Comparison of ENCODE assay signal across 9 mouse cellular contexts in genomic region chr16:91868943-91869911, GRCm38 (mm10).
DNase-seq lines count a peak whose midpoint lies in the region; ATAC-seq and TF ChIP-seq lines count a peak whose summit lies in the region.
"Had no signal": no experiment of that assay in that cellular context is flagged by ENCODE, and none has a peak within 500 bp of the region (broad histone marks: within the 10 kb centered on the region; RNA-seq: fewer than 3 reads in every experiment).

No protein-coding gene starts in this region.

- no peaks in the 10 kb centered on the region for H3K27me3 ChIP-seq in forebrain, embryonic 15.5 days
- H3K27me3 ChIP-seq in forebrain, embryonic 10.5 days (ENCODE audit: poor library complexity, severe bottlenecking), result no peaks in the 10 kb centered on the region
- no peaks in the 10 kb centered on the region for H3K27me3 ChIP-seq in thymus, adult 2 months (ENCODE audit: control insufficient read depth, insufficient read depth, low read length)
- H3K27me3 ChIP-seq in stomach, postnatal 0 days (ENCODE audit: control insufficient read depth, insufficient read depth, low read length), result no peaks in the 10 kb centered on the region
- H3K27me3 ChIP-seq: midbrain, embryonic 12.5 days had no signal

- DNase-seq in forebrain, embryonic 10.5 days (ENCODE audit: extremely low spot score, low spot score), result no peak
- DNase-seq in thymus, adult 2 months, result peak; percentile 14
- no peak for DNase-seq in thymus, postnatal 10 days (ENCODE audit: low spot score in 2 of 2)
- peak; percentile 69 to 78 for DNase-seq in heart, adult 9 months (ENCODE audit: low spot score in 2 of 2)
- DNase-seq in lung, postnatal 25 days (ENCODE audit: low spot score), result peak; percentile 64
- no peak for DNase-seq in stomach, postnatal 0 days (ENCODE audit: low spot score)
- no peak for DNase-seq in yolk sac, embryonic 10.5 days (ENCODE audit: low spot score)

- WGBS in forebrain, embryonic 15.5 days, result 92% methylated on average over 28 of the region's 28 CpGs
- 97% methylated on average over 28 of the region's 28 CpGs for WGBS in forebrain, embryonic 10.5 days
- 14% methylated on average over 28 of the region's 28 CpGs for WGBS in thymus, adult 2 months
- WGBS in stomach, postnatal 0 days, result 81% methylated on average over 28 of the region's 28 CpGs

- H3K27ac ChIP-seq in forebrain, embryonic 15.5 days (replicated peaks), result peak overlapping the region; percentile 70
- no peak overlapping the region for H3K27ac ChIP-seq in forebrain, embryonic 10.5 days
- H3K27ac ChIP-seq in thymus, adult 2 months (ENCODE audit: control insufficient read depth, insufficient read depth, low read length), result no peak overlapping the region
- no peak overlapping the region for H3K27ac ChIP-seq in stomach, postnatal 0 days (replicated peaks)
- H3K27ac ChIP-seq: midbrain, embryonic 12.5 days had no signal

- no peak for TF ChIP-seq EP300 in stomach, postnatal 0 days (optimal IDR thresholded peaks at IDR 0.05)

- TF ChIP-seq POLR2A in thymus, adult 2 months (IDR thresholded peaks at IDR 0.05; ENCODE audit: control insufficient read depth, extremely low read depth, insufficient read depth, low read length, poor library complexity), result no peak

- H3K4me1 ChIP-seq in forebrain, embryonic 15.5 days, result no peaks in the 10 kb centered on the region
- H3K4me1 ChIP-seq in forebrain, embryonic 10.5 days, result no peaks in the 10 kb centered on the region
- H3K4me1 ChIP-seq in thymus, adult 2 months (replicated peaks; ENCODE audit: control insufficient read depth, insufficient read depth, low read length), result peaks cover 8% of the 10 kb centered on the region
- no peaks in the 10 kb centered on the region for H3K4me1 ChIP-seq in stomach, postnatal 0 days (replicated peaks; ENCODE audit: control insufficient read depth, insufficient read depth)
- H3K4me1 ChIP-seq: midbrain, embryonic 12.5 days had no signal

- no peak overlapping the region for H3K4me2 ChIP-seq in forebrain, embryonic 15.5 days (replicated peaks)
- no peak overlapping the region for H3K4me2 ChIP-seq in stomach, postnatal 0 days (replicated peaks; ENCODE audit: low read depth)
- H3K4me2 ChIP-seq: midbrain, embryonic 12.5 days had no signal

- no peaks in the 10 kb centered on the region for H3K9me3 ChIP-seq in forebrain, embryonic 15.5 days
- no peaks in the 10 kb centered on the region for H3K9me3 ChIP-seq in forebrain, embryonic 10.5 days
- no peaks in the 10 kb centered on the region for H3K9me3 ChIP-seq in stomach, postnatal 0 days (ENCODE audit: control insufficient read depth, low read length)
- H3K9me3 ChIP-seq: midbrain, embryonic 12.5 days had no signal

- peaks cover 58% of the 10 kb centered on the region for H3K36me3 ChIP-seq in forebrain, embryonic 15.5 days
- H3K36me3 ChIP-seq in forebrain, embryonic 10.5 days (replicated peaks), result peaks cover 81% of the 10 kb centered on the region
- no peaks in the 10 kb centered on the region for H3K36me3 ChIP-seq in thymus, adult 2 months (ENCODE audit: control insufficient read depth, insufficient read depth, low read length)
- 0 out of 2 replicates have a peak, but pooled peaks cover 2% of the 10 kb centered on the region for H3K36me3 ChIP-seq in stomach, postnatal 0 days (ENCODE audit: control insufficient read depth, insufficient read depth, low read length)

- no peak overlapping the region for H3K4me3 ChIP-seq in forebrain, embryonic 15.5 days
- H3K4me3 ChIP-seq in forebrain, embryonic 10.5 days, result no peak overlapping the region
- no peak overlapping the region for H3K4me3 ChIP-seq in thymus, adult 2 months (ENCODE audit: control insufficient read depth, insufficient read depth, low read length)
- H3K4me3 ChIP-seq in stomach, postnatal 0 days (ENCODE audit: low read depth, low read length), result no peak overlapping the region
- H3K4me3 ChIP-seq: midbrain, embryonic 12.5 days had no signal

- H3K9ac ChIP-seq in forebrain, embryonic 15.5 days (replicated peaks), result no peak overlapping the region
- no peak overlapping the region for H3K9ac ChIP-seq in stomach, postnatal 0 days (ENCODE audit: low read length)
- H3K9ac ChIP-seq: midbrain, embryonic 12.5 days had no signal

- no peak for TF ChIP-seq CTCF in thymus, adult 2 months (IDR thresholded peaks at IDR 0.05; ENCODE audit: borderline replicate concordance, control insufficient read depth, extremely low read depth, insufficient read depth, low read length, poor library complexity)
- no peak for TF ChIP-seq CTCF in stomach, postnatal 0 days (IDR thresholded peaks at IDR 0.05; ENCODE audit: low read depth)

- ATAC-seq in forebrain, embryonic 15.5 days (replicated peaks), result no peak
- peak; percentile 31; the same call in 1 of the 2 replicates for ATAC-seq in stomach, postnatal 0 days (ENCODE audit: low FRiP score, low TSS enrichment)

Comparison
In these comparisons a context has a peak if more than half of its experiments do, and no peak if none do; other contexts are left out.
1. DNase-seq: peak in thymus, adult 2 months (single experiment), heart, adult 9 months (2 of 2) and lung, postnatal 25 days (single experiment); none in forebrain, embryonic 10.5 days (single experiment), thymus, postnatal 10 days (0 of 2), stomach, postnatal 0 days (single experiment) and yolk sac, embryonic 10.5 days (single experiment).